Mouse (Mus musculus) forebrain, embryonic 11.5 days (tissue): ENCODE data around the gene Tmie. TPM values are rescaled to one million over a fixed set of nuclear protein-coding genes. Genes with fewer than 3 reads are reported as not detected.

Experiments
- ATAC-seq: fragments of 200-750 bp; cut with Nextera tagmentation; replicated peaks from 2 replicates; pipeline ENCODE4 v1.8.0; 2017; ENCODE audit warnings: moderate TSS enrichment; ENCODE audit not compliant: low FRiP score
- DNase-seq: peaks from one replicate; pipeline ENCODE4 v3.0.0-alpha.2; 2017; ENCODE audit warnings: low spot score
- H3K27ac ChIP-seq: fragments of 300-500 bp; sonication (generic); 2 replicates; pipeline ENCODE4 v1.5.1; 2014; ENCODE audit warnings: low read depth, low read length
- H3K27me3 ChIP-seq: fragments of 300-500 bp; sonication (generic); 2 replicates; pipeline ENCODE4 v1.6.1; 2014; ENCODE audit warnings: mild to moderate bottlenecking, low read length, mixed read lengths; ENCODE audit not compliant: control insufficient read depth, insufficient read depth
- H3K36me3 ChIP-seq: fragments of 300-500 bp; sonication (generic); 2 replicates; pipeline ENCODE4 v1.6.1; 2014; ENCODE audit warnings: mild to moderate bottlenecking, low read length, moderate library complexity, mixed read lengths; ENCODE audit not compliant: control insufficient read depth, insufficient read depth
- H3K4me1 ChIP-seq: fragments of 300-500 bp; sonication (generic); replicated peaks from 2 replicates; pipeline ENCODE4 v1.6.1; 2014; ENCODE audit warnings: low read length, mixed read lengths; ENCODE audit not compliant: control insufficient read depth, insufficient read depth
- H3K4me2 ChIP-seq: fragments of 300-500 bp; sonication (generic); 2 replicates; pipeline ENCODE4 v1.6.1; 2014; ENCODE audit warnings: low read depth, mild to moderate bottlenecking, low read length, moderate library complexity, mixed read lengths; ENCODE audit not compliant: severe bottlenecking
- H3K4me3 ChIP-seq: fragments of 300-500 bp; sonication (generic); 2 replicates; pipeline ENCODE4 v1.5.1; 2014; ENCODE audit warnings: low read depth, low read length
- H3K9ac ChIP-seq: fragments of 300-500 bp; sonication (generic); 2 replicates; pipeline ENCODE4 v1.6.1; 2014; ENCODE audit warnings: low read length
- H3K9me3 ChIP-seq: fragments of 300-500 bp; sonication (generic); 2 replicates; pipeline ENCODE4 v1.6.1; 2016; ENCODE audit warnings: low read length, mixed read lengths; ENCODE audit not compliant: control insufficient read depth
- WGBS: fragments of 180-500 bp; shearing (Covaris S2); extraction: QIAGEN DNeasy Blood & Tissue Kit; methylation state at CpG from one replicate; pipeline ENCODE4 v1.1.7; 2014; 5-methylcytosine and 5-hydroxymethylcytosine counted together
- polyA plus RNA-seq: library from polyadenylated mRNA; unstranded; fragments of >200 nt; fragmentation: Nextera tagmentation; extraction: Ambion mirVana; gene quantifications from 2 replicates; pipeline ENCODE4 v1.2.1, GENCODE M21; 2014

The Tmie gene
- polyA plus RNA-seq, 1 experiment from 2014 or later, result 0.07 TPM

- Histone ChIP-seq H3K27me3 (no peaks in the 10 kb centered on the region), H3K4me3 (no peak overlapping the region)
- WGBS, result 77% methylated on average over 4 of the region's 4 CpGs
Observed at GRCm38 (mm10) chr9:110907838-110908630, 28.1 kb upstream of the Tmie start.

GRCm38 (mm10) chr9:110907201-110907837 is 27.4 kb upstream of the Tmie start:
- H3K36me3 ChIP-seq, result no peaks in the 10 kb centered on the region
- H3K9me3 ChIP-seq, result no peaks in the 10 kb centered on the region
- H3K27me3 ChIP-seq, result no peaks in the 10 kb centered on the region
- H3K4me1 ChIP-seq, result no peaks in the 10 kb centered on the region
- H3K27ac ChIP-seq, result no peak overlapping the region
- 94% methylated on average over 11 of the region's 11 CpGs for WGBS
- DNase-seq, result no peak
- no peak overlapping the region for H3K4me2 ChIP-seq
- ATAC-seq, result no peak
- H3K4me3 ChIP-seq, result no peak overlapping the region
- H3K9ac ChIP-seq, result no peak overlapping the region

More at GRCm38 (mm10) chr9:110907838-110908630, 28.1 kb upstream of the Tmie start:
- ATAC-seq (no peak), DNase-seq (no peak)
- Histone ChIP-seq H3K9ac (no peak overlapping the region), H3K27ac (no peak overlapping the region), H3K36me3 (no peaks in the 10 kb centered on the region), H3K4me2 (no peak overlapping the region), H3K9me3 (no peaks in the 10 kb centered on the region), H3K4me1 (no peaks in the 10 kb centered on the region)

GRCm38 (mm10) chr9:110902271-110902670 is 22.4 kb upstream of the Tmie start:
- no peaks in the 10 kb centered on the region for H3K4me1 ChIP-seq
- 93% methylated on average over 4 of the region's 4 CpGs for WGBS
- no peak for DNase-seq
- no peaks in the 10 kb centered on the region for H3K27me3 ChIP-seq
- H3K4me3 ChIP-seq, result no peak overlapping the region
- no peak for ATAC-seq
- H3K4me2 ChIP-seq, result no peak overlapping the region
- H3K27ac ChIP-seq, result no peak overlapping the region
- H3K9me3 ChIP-seq, result no peaks in the 10 kb centered on the region
- no peaks in the 10 kb centered on the region for H3K36me3 ChIP-seq
- H3K9ac ChIP-seq, result no peak overlapping the region

- 86% methylated on average over 6 of the region's 6 CpGs for WGBS
- Histone ChIP-seq H3K9me3 (no peaks in the 10 kb centered on the region), H3K27me3 (no peaks in the 10 kb centered on the region), H3K4me2 (no peak overlapping the region), H3K36me3 (no peaks in the 10 kb centered on the region), H3K4me3 (no peak overlapping the region), H3K27ac (no peak overlapping the region), H3K9ac (no peak overlapping the region), H3K4me1 (peaks cover 2% of the 10 kb centered on the region; the same call in 1 of the 2 replicates)
- ATAC-seq (no peak), DNase-seq (no peak)
Observed at GRCm38 (mm10) chr9:110901204-110901603, 21.3 kb upstream of the Tmie start.

DNA sequence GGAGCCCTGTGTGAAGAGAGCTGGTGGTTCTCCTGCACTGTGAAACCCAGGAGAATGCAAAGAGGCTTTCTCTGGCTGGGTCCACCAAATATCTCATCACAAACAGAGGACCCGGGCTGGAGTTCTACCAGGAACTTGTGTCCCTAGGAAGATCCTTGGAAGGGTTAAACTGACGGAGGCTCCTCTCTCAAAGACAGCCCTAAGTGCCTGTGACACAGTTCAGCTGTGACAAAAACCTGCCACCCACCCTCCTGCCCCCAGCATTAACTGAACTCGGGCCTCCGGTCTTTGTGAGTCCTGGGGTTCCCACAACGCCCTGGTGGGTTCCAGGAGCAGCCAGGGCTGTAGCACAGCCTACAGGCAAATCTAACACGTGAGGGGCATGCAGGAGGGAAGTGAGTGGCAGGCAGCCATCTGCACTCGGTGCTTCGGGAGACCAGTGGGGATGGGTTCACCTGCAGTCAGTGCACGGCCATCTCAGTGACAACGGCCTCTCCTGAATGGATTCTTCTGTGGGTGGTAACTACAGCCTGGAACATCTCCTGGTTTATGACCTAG is 19.6 kb upstream of the Tmie start:
- ATAC-seq (no peak), DNase-seq (no peak)
- WGBS, result 72% methylated on average over 10 of the region's 10 CpGs
- Histone ChIP-seq H3K9me3 (no peaks in the 10 kb centered on the region), H3K27me3 (no peaks in the 10 kb centered on the region), H3K4me2 (no peak overlapping the region), H3K4me1 (peaks cover 2% of the 10 kb centered on the region; the same call in 1 of the 2 replicates), H3K36me3 (no peaks in the 10 kb centered on the region), H3K27ac (no peak overlapping the region), H3K9ac (no peak overlapping the region), H3K4me3 (no peak overlapping the region)

DNA sequence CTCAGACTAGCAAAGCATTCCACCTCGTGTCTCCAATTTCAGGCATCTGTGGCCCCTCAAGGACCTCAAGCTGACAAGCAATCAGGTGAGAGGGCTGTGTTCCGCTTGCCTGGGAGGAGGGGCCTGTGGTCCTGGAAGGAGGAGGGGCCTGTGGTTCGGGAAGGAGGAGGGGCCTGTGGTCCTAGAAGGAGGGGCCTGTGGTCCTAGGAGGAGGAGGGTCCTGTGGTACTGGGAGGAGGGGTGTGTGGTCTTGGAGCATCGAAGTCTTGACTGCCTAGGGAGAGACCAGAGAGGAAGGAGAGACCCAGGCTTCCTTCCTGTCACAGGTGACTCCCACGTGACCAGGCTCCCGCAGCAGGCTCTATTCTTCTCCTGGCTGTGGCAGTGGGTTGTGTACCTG is 16.7 kb upstream of the Tmie start:
- Histone ChIP-seq H3K9me3 (no peaks in the 10 kb centered on the region), H3K4me3 (0 out of 2 replicates have a peak overlapping the region, but pooled peaks have one; percentile 2), H3K36me3 (no peaks in the 10 kb centered on the region), H3K4me1 (peaks cover 2% of the 10 kb centered on the region; the same call in 1 of the 2 replicates), H3K27ac (no peak overlapping the region), H3K27me3 (no peaks in the 10 kb centered on the region), H3K4me2 (peak overlapping the region; percentile 39), H3K9ac (no peak overlapping the region)
- ATAC-seq, result peak; percentile 75
- DNase-seq, result peak; percentile 68
- WGBS, result 8% methylated on average over 6 of the region's 6 CpGs

GRCm38 (mm10) chr9:110895994-110896393 is 16.1 kb upstream of the Tmie start:
- 18% methylated on average over 7 of the region's 7 CpGs for WGBS
- Histone ChIP-seq H3K9ac (peak overlapping the region; percentile 23; the same call in 1 of the 2 replicates), H3K4me1 (peaks cover 2% of the 10 kb centered on the region; the same call in 1 of the 2 replicates), H3K4me3 (no peak overlapping the region), H3K36me3 (no peaks in the 10 kb centered on the region), H3K4me2 (peak overlapping the region; percentile 39), H3K27ac (no peak overlapping the region), H3K27me3 (no peaks in the 10 kb centered on the region), H3K9me3 (no peaks in the 10 kb centered on the region)
- DNase-seq (no peak), ATAC-seq (no peak; the same call in 1 of the 2 replicates)

- H3K4me2 ChIP-seq, result no peak overlapping the region
- no peaks in the 10 kb centered on the region for H3K36me3 ChIP-seq
- H3K9ac ChIP-seq, result no peak overlapping the region
- peaks cover 2% of the 10 kb centered on the region; the same call in 1 of the 2 replicates for H3K4me1 ChIP-seq
- whole genome bisulfite sequencing, result 55% methylated on average over 5 of the region's 5 CpGs
- H3K4me3 ChIP-seq, result no peak overlapping the region
- no peak overlapping the region for H3K27ac ChIP-seq
- no peaks in the 10 kb centered on the region for H3K9me3 ChIP-seq
- DNase-seq (peak; percentile 46), ATAC-seq (no peak)
- no peaks in the 10 kb centered on the region for H3K27me3 ChIP-seq
Observed at GRCm38 (mm10) chr9:110895507-110895906, 15.6 kb upstream of the Tmie start.
